Mouse (Mus musculus): ENCODE results near the gene Tor2a. TPM values are rescaled to one million over a fixed set of nuclear protein-coding genes. Genes with fewer than 3 reads are reported as not detected.

Tor2a gene
- total RNA-seq, 2 experiments from 2014 or later: 15.4 to 19.0 TPM

DNA sequence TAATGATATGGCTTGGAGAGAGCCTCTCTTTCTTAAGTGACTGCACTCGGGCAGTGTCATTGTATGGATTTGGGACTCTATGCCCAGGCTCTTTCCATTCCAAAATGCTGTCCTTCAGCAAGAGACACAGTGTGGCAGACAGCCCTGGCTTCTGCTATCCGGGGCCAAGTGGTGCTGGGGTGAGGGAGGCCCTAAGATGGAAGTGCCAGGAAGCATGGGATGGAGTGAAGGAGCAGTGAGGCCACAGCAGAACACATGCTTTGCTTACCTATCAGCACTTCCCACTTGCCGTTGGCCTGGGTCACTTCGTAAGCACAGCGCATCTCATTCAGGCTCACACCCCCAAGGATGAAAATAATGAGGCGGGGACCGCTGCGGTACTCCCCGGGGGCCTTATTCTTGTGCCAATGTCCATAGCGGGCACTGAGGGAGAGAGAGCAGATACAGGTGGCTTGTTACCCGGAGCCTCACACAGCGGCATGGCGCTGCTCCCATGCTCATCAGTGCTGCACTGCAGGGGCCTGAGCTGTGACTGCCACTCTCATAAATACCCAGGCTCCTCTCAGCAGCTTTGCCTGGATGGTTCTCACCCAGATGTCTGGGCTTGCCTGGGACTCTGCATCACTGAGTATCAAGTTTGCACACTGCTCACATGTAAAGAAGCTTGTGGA is 38.8 kb downstream of the Tor2a start:
- no peak for ATAC-seq (replicated peaks; ENCODE audit: poor library complexity, severe bottlenecking)

DNA sequence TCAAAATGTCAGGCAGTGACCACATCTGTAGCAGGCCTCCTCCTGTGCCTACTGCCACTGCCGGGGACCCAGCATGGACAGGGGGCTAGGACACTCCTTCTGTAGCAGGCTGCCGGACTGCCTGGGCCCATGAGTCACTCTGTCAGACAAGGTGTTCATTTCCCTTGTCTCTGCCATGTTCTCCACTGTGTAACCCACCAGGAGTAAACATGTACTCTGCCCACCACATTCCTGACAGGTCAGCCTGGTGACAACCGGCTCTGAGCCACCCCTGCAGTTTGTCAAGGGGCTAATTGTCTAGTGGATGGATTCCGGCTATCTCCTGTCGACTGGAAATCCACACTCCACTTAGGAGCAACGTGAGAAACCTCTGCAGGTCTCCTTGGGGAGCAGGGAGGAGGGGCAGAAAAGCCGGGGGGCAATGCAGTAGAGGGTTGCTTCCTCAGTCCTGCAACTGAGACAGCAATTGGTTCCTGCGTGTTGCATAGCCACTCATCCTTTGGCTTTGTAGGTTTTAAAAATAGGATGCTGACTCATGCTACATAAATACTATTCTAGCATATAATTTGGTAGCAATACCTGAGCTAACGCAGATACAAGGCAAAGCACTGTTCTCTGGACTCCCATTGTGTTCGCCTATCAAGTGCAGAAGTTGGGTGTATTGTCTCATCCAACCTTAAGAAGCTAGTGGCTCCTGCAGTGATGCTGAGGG is 41.4 kb downstream of the Tor2a start:
- ATAC-seq (replicated peaks; ENCODE audit: poor library complexity, severe bottlenecking): no peak

DNA sequence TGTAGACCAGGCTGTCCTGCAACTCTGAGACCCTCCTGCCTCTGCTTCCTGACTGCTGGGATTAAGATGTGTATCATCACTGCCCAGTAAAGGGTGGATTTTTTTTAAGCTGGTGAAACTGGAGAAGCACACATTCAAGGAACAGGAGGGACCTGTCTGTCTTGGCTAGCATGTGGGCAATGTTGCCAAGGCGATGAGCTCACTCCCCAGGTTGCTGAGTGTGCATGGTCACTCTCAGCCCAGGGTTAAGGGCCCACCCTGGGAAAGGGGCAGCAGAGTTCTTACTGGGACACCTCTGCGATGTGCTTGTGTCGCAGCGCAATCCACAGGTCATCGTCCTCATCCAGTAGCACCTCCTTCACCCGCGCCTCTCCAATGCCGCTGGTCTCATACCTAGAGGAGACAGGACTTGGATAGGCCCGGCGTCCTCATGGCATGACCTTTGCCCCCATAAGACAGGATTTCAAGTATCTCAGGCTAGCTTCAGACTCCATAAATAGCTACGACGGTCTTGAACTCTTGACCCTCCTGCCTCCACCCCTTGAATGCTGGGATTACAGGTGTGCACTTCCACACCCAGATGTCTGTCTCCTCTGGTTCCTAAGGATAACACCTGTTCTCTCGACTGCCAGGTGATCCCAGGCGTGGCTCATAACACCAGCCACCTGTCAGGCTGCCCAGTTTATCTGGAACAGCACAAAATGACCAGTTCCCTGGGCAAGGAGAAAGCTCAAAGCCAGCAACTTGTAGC is 52.0 kb downstream of the Tor2a start:
- ATAC-seq (replicated peaks; ENCODE audit: poor library complexity, severe bottlenecking): no peak

Other genes starting within 250 kb of the Tor2a start
- 2.4 and 3.8 TPM in 2 replicates for gene Fam102a, start 221.9 kb upstream of the Tor2a start, total RNA-seq (2014; fragmentation: Nextera tagmentation)
- gene Fam102a, start 221.9 kb upstream of the Tor2a start, total RNA-seq (2017): 1.3 and 1.5 TPM in 2 replicates
- 93.4 and 126 TPM in 2 replicates for gene Dpm2, start 186.4 kb upstream of the Tor2a start, total RNA-seq (2014; fragmentation: Nextera tagmentation)
- gene Dpm2, start 186.4 kb upstream of the Tor2a start, total RNA-seq (2017): 32.8 and 33.4 TPM in 2 replicates
- gene Pip5kl1, start 182.4 kb upstream of the Tor2a start, total RNA-seq (2014; fragmentation: Nextera tagmentation): 1.8 TPM in 1 of 2 replicates, not detected in the other
- not detected in 2 replicates for gene Pip5kl1, start 182.4 kb upstream of the Tor2a start, total RNA-seq (2017)
- gene 9430097D07Rik, start 181.6 kb upstream of the Tor2a start, total RNA-seq (2014; fragmentation: Nextera tagmentation): not detected in 2 replicates
- not detected in 2 replicates for gene 9430097D07Rik, start 181.6 kb upstream of the Tor2a start, total RNA-seq (2017)
- gene St6galnac4, start 170.1 kb upstream of the Tor2a start, total RNA-seq (2014; fragmentation: Nextera tagmentation): 37.5 and 51.7 TPM in 2 replicates
- gene St6galnac4, start 170.1 kb upstream of the Tor2a start, total RNA-seq (2017): 26.0 and 31.9 TPM in 2 replicates
- gene St6galnac6, start 157.5 kb upstream of the Tor2a start, total RNA-seq (2014; fragmentation: Nextera tagmentation): 16.2 and 19.0 TPM in 2 replicates
- 11.3 and 14.2 TPM in 2 replicates for gene St6galnac6, start 157.5 kb upstream of the Tor2a start, total RNA-seq (2017)
- gene Ak1, start 135.5 kb upstream of the Tor2a start, total RNA-seq (2014; fragmentation: Nextera tagmentation): 3.4 TPM in 1 of 2 replicates, not detected in the other
- 0.78 and 3.3 TPM in 2 replicates for gene Ak1, start 135.5 kb upstream of the Tor2a start, total RNA-seq (2017)
- gene Eng, start 110.6 kb upstream of the Tor2a start, total RNA-seq (2014; fragmentation: Nextera tagmentation): 11.0 and 28.9 TPM in 2 replicates
- gene Eng, start 110.6 kb upstream of the Tor2a start, total RNA-seq (2017): 4.0 and 6.0 TPM in 2 replicates
- gene Fpgs, start 53.1 kb upstream of the Tor2a start, total RNA-seq (2014; fragmentation: Nextera tagmentation): 24.2 and 34.0 TPM in 2 replicates
- gene Fpgs, start 53.1 kb upstream of the Tor2a start, total RNA-seq (2017): 19.0 and 20.7 TPM in 2 replicates
- 89.5 and 102 TPM in 2 replicates for gene Cdk9, start 44.2 kb upstream of the Tor2a start, total RNA-seq (2014; fragmentation: Nextera tagmentation)
- gene Cdk9, start 44.2 kb upstream of the Tor2a start, total RNA-seq (2017): 44.8 and 54.3 TPM in 2 replicates
- 14.3 and 17.6 TPM in 2 replicates for gene Sh2d3c, start 36.2 kb upstream of the Tor2a start, total RNA-seq (2014; fragmentation: Nextera tagmentation)
- 11.2 and 12.7 TPM in 2 replicates for gene Sh2d3c, start 36.2 kb upstream of the Tor2a start, total RNA-seq (2017)
- not detected in 2 replicates for gene 6330409D20Rik, start 16.2 kb upstream of the Tor2a start, total RNA-seq (2014; fragmentation: Nextera tagmentation)
- not detected in 2 replicates for gene 6330409D20Rik, start 16.2 kb upstream of the Tor2a start, total RNA-seq (2017)
- 0.15 TPM in 1 of 2 replicates, not detected in the other for gene Ttc16, start 18.4 kb downstream of the Tor2a start, total RNA-seq (2014; fragmentation: Nextera tagmentation)
- gene Ttc16, start 18.4 kb downstream of the Tor2a start, total RNA-seq (2017): 0.09 and 0.26 TPM in 2 replicates
- gene Ptrh1, start 18.6 kb downstream of the Tor2a start, total RNA-seq (2014; fragmentation: Nextera tagmentation): 3.5 and 4.7 TPM in 2 replicates
- 2.9 and 3.0 TPM in 2 replicates for gene Ptrh1, start 18.6 kb downstream of the Tor2a start, total RNA-seq (2017)
- not detected in 2 replicates for gene Cfap157, start 27.2 kb downstream of the Tor2a start, total RNA-seq (2014; fragmentation: Nextera tagmentation)
- not detected in 2 replicates for gene Cfap157, start 27.2 kb downstream of the Tor2a start, total RNA-seq (2017)
- gene Stxbp1, start 90.0 kb downstream of the Tor2a start, total RNA-seq (2014; fragmentation: Nextera tagmentation): 3.5 and 6.3 TPM in 2 replicates
- gene Stxbp1, start 90.0 kb downstream of the Tor2a start, total RNA-seq (2017): 1.3 and 1.6 TPM in 2 replicates
- 7.9 and 20.5 TPM in 2 replicates for gene Fam129b, start 118.9 kb downstream of the Tor2a start, total RNA-seq (2014; fragmentation: Nextera tagmentation)
- gene Fam129b, start 118.9 kb downstream of the Tor2a start, total RNA-seq (2017): 6.2 and 9.6 TPM in 2 replicates
- 3,079 and 3,298 TPM in 2 replicates for gene Rpl12, start 204.3 kb downstream of the Tor2a start, total RNA-seq (2014; fragmentation: Nextera tagmentation)
- gene Rpl12, start 204.3 kb downstream of the Tor2a start, total RNA-seq (2017): 2,139 and 2,991 TPM in 2 replicates
- gene Lrsam1, start 204.4 kb downstream of the Tor2a start, total RNA-seq (2014; fragmentation: Nextera tagmentation): 9.6 and 14.7 TPM in 2 replicates
- 2.8 and 3.2 TPM in 2 replicates for gene Lrsam1, start 204.4 kb downstream of the Tor2a start, total RNA-seq (2017)
- gene Slc2a8, start 224.8 kb downstream of the Tor2a start, total RNA-seq (2014; fragmentation: Nextera tagmentation): 4.0 and 4.8 TPM in 2 replicates
- 3.7 and 5.8 TPM in 2 replicates for gene Slc2a8, start 224.8 kb downstream of the Tor2a start, total RNA-seq (2017)

Measured in granulocyte monocyte progenitor cell, adult 5-6 weeks (primary cell).